Mouse (Mus musculus): ENCODE data around the gene Fam186a. TPM values are rescaled to one million over a fixed set of nuclear protein-coding genes. Genes with fewer than 3 reads are reported as not detected.
"Not testable (repeated sequence)": the region's sequence is repeated elsewhere in the genome, so short reads cannot be mapped to it uniquely, and the experiment has no call there.

The Fam186a gene
- polyA plus RNA-seq (2015; fragmentation: Nextera tagmentation; extraction: Ambion mirVana) = not detected in 2 replicates

GRCm38 (mm10) chr15:99966961-99967360 is at the start of gene Fam186a:
Fam186a (minus strand) TSS chr15:99967061.
- H3K9me3 ChIP-seq (ENCODE audit: control insufficient read depth, low read length) = no peaks in the 10 kb centered on the region
- no peak within 1 kb of the TSS for H3K4me3 ChIP-seq (replicated peaks; ENCODE audit: low read length)
- ATAC-seq = no peak
- no peak within 1 kb of the TSS for H3K27ac ChIP-seq (ENCODE audit: low read length)
- no peak within 1 kb of the TSS for H3K9ac ChIP-seq (replicated peaks; ENCODE audit: low read depth, low read length)
- no peak within 1 kb of the TSS for H3K4me2 ChIP-seq (ENCODE audit: low read length)
- H3K4me1 ChIP-seq (replicated peaks; ENCODE audit: control insufficient read depth, insufficient read depth, low read length) = no peaks in the 10 kb centered on the region
- H3K27me3 ChIP-seq (replicated peaks; ENCODE audit: control insufficient read depth, insufficient read depth, low read length) = no peaks in the 10 kb centered on the region
- whole genome bisulfite sequencing = 81% methylated on average over 4 of the region's 4 CpGs
- H3K36me3 ChIP-seq (ENCODE audit: control insufficient read depth, insufficient read depth) = no peaks in the 10 kb centered on the region

- H3K4me2 ChIP-seq (ENCODE audit: low read length) = no peak overlapping the region
- H3K36me3 ChIP-seq (ENCODE audit: control insufficient read depth, insufficient read depth) = peaks cover 23% of the 10 kb centered on the region
- no peak for ATAC-seq
- no peaks in the 10 kb centered on the region for H3K9me3 ChIP-seq (ENCODE audit: control insufficient read depth, low read length)
- H3K27me3 ChIP-seq (replicated peaks; ENCODE audit: control insufficient read depth, insufficient read depth, low read length) = no peaks in the 10 kb centered on the region
- no peak overlapping the region for H3K4me3 ChIP-seq (replicated peaks; ENCODE audit: low read length)
- no peak overlapping the region for H3K9ac ChIP-seq (replicated peaks; ENCODE audit: low read depth, low read length)
- no peaks in the 10 kb centered on the region for H3K4me1 ChIP-seq (replicated peaks; ENCODE audit: control insufficient read depth, insufficient read depth, low read length)
- H3K27ac ChIP-seq (ENCODE audit: low read length) = no peak overlapping the region
Measured at GRCm38 (mm10) chr15:100006180-100006579, 39.3 kb upstream of the Fam186a start.

- no peaks in the 10 kb centered on the region for H3K9me3 ChIP-seq (ENCODE audit: control insufficient read depth, low read length)
- no peaks in the 10 kb centered on the region for H3K4me1 ChIP-seq (replicated peaks; ENCODE audit: control insufficient read depth, insufficient read depth, low read length)
- H3K36me3 ChIP-seq (ENCODE audit: control insufficient read depth, insufficient read depth) = peaks cover 22% of the 10 kb centered on the region
- H3K27me3 ChIP-seq (replicated peaks; ENCODE audit: control insufficient read depth, insufficient read depth, low read length) = no peaks in the 10 kb centered on the region
- H3K4me3 ChIP-seq (replicated peaks; ENCODE audit: low read length) = no peak overlapping the region
- no peak overlapping the region for H3K4me2 ChIP-seq (ENCODE audit: low read length)
- no peak overlapping the region for H3K9ac ChIP-seq (replicated peaks; ENCODE audit: low read depth, low read length)
- 88% methylated on average over 7 of the region's 7 CpGs for WGBS
- no peak overlapping the region for H3K27ac ChIP-seq (ENCODE audit: low read length)
- ATAC-seq = no peak
Measured at GRCm38 (mm10) chr15:100004677-100005273, 37.9 kb upstream of the Fam186a start.

DNA sequence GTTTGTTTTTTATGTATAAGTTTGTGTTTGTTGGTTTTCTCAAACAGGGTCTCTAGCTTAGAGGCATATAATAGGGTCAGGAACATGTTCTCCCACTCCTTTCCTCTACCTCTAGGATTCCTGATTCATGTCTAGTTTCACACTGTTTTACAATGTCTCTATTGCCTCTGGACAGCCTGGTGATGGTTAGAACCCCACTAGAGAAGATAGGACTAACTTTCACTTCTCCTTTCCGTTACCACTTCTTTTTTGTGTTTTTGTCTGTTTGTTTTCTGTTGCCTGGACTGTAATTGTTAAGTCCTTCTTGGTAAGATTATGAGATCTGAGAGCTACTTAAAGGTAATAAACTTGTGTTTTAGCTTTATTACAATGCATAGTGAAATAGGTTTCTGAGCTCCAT is 32.5 kb upstream of the Fam186a start:
- Histone ChIP-seq H3K27ac (ENCODE audit: low read length) (no peak overlapping the region), H3K4me2 (ENCODE audit: low read length) (no peak overlapping the region), H3K36me3 (ENCODE audit: control insufficient read depth, insufficient read depth) (peaks cover 29% of the 10 kb centered on the region), H3K27me3 (replicated peaks; ENCODE audit: control insufficient read depth, insufficient read depth, low read length) (no peaks in the 10 kb centered on the region), H3K4me3 (replicated peaks; ENCODE audit: low read length) (no peak overlapping the region), H3K9ac (replicated peaks; ENCODE audit: low read depth, low read length) (no peak overlapping the region), H3K4me1 (replicated peaks; ENCODE audit: control insufficient read depth, insufficient read depth, low read length) (no peaks in the 10 kb centered on the region), H3K9me3 (ENCODE audit: control insufficient read depth, low read length) (no peaks in the 10 kb centered on the region)
- WGBS = 92% methylated on average over 1 of the region's 1 CpGs
- ATAC-seq = no peak

GRCm38 (mm10) chr15:99997114-99997804 is 30.4 kb upstream of the Fam186a start:
- Histone ChIP-seq H3K36me3 (ENCODE audit: control insufficient read depth, insufficient read depth) (peaks cover 25% of the 10 kb centered on the region), H3K9ac (replicated peaks; ENCODE audit: low read depth, low read length) (no peak overlapping the region), H3K4me2 (ENCODE audit: low read length) (no peak overlapping the region), H3K27ac (ENCODE audit: low read length) (no peak overlapping the region), H3K4me1 (replicated peaks; ENCODE audit: control insufficient read depth, insufficient read depth, low read length) (no peaks in the 10 kb centered on the region), H3K9me3 (ENCODE audit: control insufficient read depth, low read length) (no peaks in the 10 kb centered on the region), H3K4me3 (replicated peaks; ENCODE audit: low read length) (no peak overlapping the region), H3K27me3 (replicated peaks; ENCODE audit: control insufficient read depth, insufficient read depth, low read length) (no peaks in the 10 kb centered on the region)
- WGBS = 95% methylated on average over 6 of the region's 6 CpGs
- no peak for ATAC-seq

DNA sequence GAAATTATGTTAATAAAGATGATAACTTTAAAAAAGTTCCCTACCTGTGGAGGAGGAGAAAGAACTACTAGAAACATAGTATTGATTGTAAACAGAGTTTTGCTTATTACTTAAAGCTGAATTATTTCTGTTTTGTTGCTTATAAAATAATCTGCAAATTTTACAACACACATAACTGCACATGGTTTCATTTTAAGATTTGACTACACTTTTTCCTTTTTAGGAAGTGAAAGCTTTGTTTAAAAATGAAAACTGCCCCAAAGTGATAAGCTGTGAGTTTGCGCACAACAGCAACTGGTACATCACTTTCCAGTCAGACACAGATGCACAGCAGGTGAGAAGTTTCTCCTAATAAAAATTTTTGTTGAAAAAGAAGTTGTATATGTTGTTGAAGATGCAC is 26.2 kb upstream of the Fam186a start:
- ATAC-seq = no peak
- H3K4me1 ChIP-seq (replicated peaks; ENCODE audit: control insufficient read depth, insufficient read depth, low read length) = no peaks in the 10 kb centered on the region
- peaks cover 24% of the 10 kb centered on the region for H3K36me3 ChIP-seq (ENCODE audit: control insufficient read depth, insufficient read depth)
- no peak overlapping the region for H3K27ac ChIP-seq (ENCODE audit: low read length)
- no peak overlapping the region for H3K9ac ChIP-seq (replicated peaks; ENCODE audit: low read depth, low read length)
- H3K9me3 ChIP-seq (ENCODE audit: control insufficient read depth, low read length) = no peaks in the 10 kb centered on the region
- no peak overlapping the region for H3K4me3 ChIP-seq (replicated peaks; ENCODE audit: low read length)
- 100% methylated on average over 1 of the region's 1 CpGs for WGBS
- no peaks in the 10 kb centered on the region for H3K27me3 ChIP-seq (replicated peaks; ENCODE audit: control insufficient read depth, insufficient read depth, low read length)
- no peak overlapping the region for H3K4me2 ChIP-seq (ENCODE audit: low read length)

GRCm38 (mm10) chr15:99979715-99980114 is 12.9 kb upstream of the Fam186a start:
- Histone ChIP-seq H3K9ac (replicated peaks; ENCODE audit: low read depth, low read length) (no peak overlapping the region), H3K27ac (ENCODE audit: low read length) (no peak overlapping the region), H3K4me3 (replicated peaks; ENCODE audit: low read length) (no peak overlapping the region), H3K4me2 (ENCODE audit: low read length) (no peak overlapping the region), H3K27me3 (replicated peaks; ENCODE audit: control insufficient read depth, insufficient read depth, low read length) (no peaks in the 10 kb centered on the region), H3K9me3 (ENCODE audit: control insufficient read depth, low read length) (no peaks in the 10 kb centered on the region), H3K4me1 (replicated peaks; ENCODE audit: control insufficient read depth, insufficient read depth, low read length) (0 out of 2 replicates have a peak, but pooled peaks cover 3% of the 10 kb centered on the region), H3K36me3 (ENCODE audit: control insufficient read depth, insufficient read depth) (no peaks in the 10 kb centered on the region)
- 99% methylated on average over 2 of the region's 2 CpGs for WGBS
- no peak for ATAC-seq

DNA sequence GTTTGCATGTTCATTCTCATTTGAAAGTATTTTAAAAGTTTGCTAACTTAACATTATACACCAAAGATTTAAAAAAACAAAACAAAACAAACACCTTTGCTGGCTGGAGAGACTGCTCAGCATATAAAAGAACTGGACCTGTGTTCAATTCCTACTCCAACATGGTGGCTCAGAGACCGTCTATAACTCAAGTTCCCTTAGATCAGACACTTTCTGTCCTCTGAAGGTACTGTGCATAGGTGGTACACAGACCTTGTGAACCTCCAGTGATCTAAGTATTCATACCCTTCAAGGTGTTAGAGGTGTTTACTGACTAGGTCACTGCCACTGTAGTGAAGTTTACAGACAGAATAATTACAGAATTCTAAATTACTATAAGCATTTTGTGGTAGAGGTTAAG is 12.4 kb upstream of the Fam186a start:
- 77% methylated on average over 1 of the region's 1 CpGs for WGBS
- Histone ChIP-seq H3K4me3 (replicated peaks; ENCODE audit: low read length) (no peak overlapping the region), H3K9ac (replicated peaks; ENCODE audit: low read depth, low read length) (no peak overlapping the region), H3K36me3 (ENCODE audit: control insufficient read depth, insufficient read depth) (no peaks in the 10 kb centered on the region), H3K4me1 (replicated peaks; ENCODE audit: control insufficient read depth, insufficient read depth, low read length) (0 out of 2 replicates have a peak, but pooled peaks cover 3% of the 10 kb centered on the region), H3K27ac (ENCODE audit: low read length) (no peak overlapping the region), H3K4me2 (ENCODE audit: low read length) (no peak overlapping the region), H3K9me3 (ENCODE audit: control insufficient read depth, low read length) (no peaks in the 10 kb centered on the region), H3K27me3 (replicated peaks; ENCODE audit: control insufficient read depth, insufficient read depth, low read length) (no peaks in the 10 kb centered on the region)
- no peak for ATAC-seq

GRCm38 (mm10) chr15:99976121-99976520 is 9.3 kb upstream of the Fam186a start:
- H3K4me3 ChIP-seq (replicated peaks; ENCODE audit: low read length); H3K27me3 ChIP-seq (replicated peaks; ENCODE audit: control insufficient read depth, insufficient read depth, low read length); H3K4me2 ChIP-seq (ENCODE audit: low read length); H3K9me3 ChIP-seq (ENCODE audit: control insufficient read depth, low read length); H3K4me1 ChIP-seq (replicated peaks; ENCODE audit: control insufficient read depth, insufficient read depth, low read length); ATAC-seq; H3K9ac ChIP-seq (replicated peaks; ENCODE audit: low read depth, low read length); H3K36me3 ChIP-seq (ENCODE audit: control insufficient read depth, insufficient read depth); H3K27ac ChIP-seq (ENCODE audit: low read length): not testable (repeated sequence)
- WGBS = 82% methylated on average over 2 of the region's 2 CpGs

All from forebrain, embryonic 16.5 days (tissue).